Mouse (Mus musculus) kidney, embryonic 15.5 days (tissue): Measurements from ENCODE around the gene Fgfr2. TPM values are rescaled to one million over a fixed set of nuclear protein-coding genes. Genes with fewer than 3 reads are reported as not detected.

ENCODE experiments used
- ATAC-seq: fragments of 200-750 bp; cut with Nextera tagmentation; replicated peaks from 2 replicates; pipeline ENCODE4 v1.8.0; 2017; ENCODE audit warnings: moderate TSS enrichment; ENCODE audit not compliant: low FRiP score
- H3K27ac ChIP-seq: fragments of 300-500 bp; sonication (generic); 2 replicates; pipeline ENCODE4 v1.5.1; 2015; ENCODE audit warnings: mild to moderate bottlenecking, inconsistent platforms
- H3K27me3 ChIP-seq: fragments of 300-500 bp; sonication (generic); 2 replicates; pipeline ENCODE4 v1.6.1; 2015; ENCODE audit warnings: inconsistent platforms
- H3K36me3 ChIP-seq: fragments of 300-500 bp; sonication (generic); 2 replicates; pipeline ENCODE4 v1.6.1; 2015; ENCODE audit warnings: inconsistent platforms
- H3K4me1 ChIP-seq: fragments of 300-500 bp; sonication (generic); 2 replicates; pipeline ENCODE4 v1.6.1; 2015; ENCODE audit warnings: inconsistent platforms
- H3K4me2 ChIP-seq: fragments of 300-500 bp; sonication (generic); 2 replicates; pipeline ENCODE4 v1.6.1; 2015; ENCODE audit warnings: moderate library complexity, mild to moderate bottlenecking, inconsistent platforms
- H3K4me3 ChIP-seq: fragments of 300-500 bp; sonication (generic); replicated peaks from 2 replicates; pipeline ENCODE4 v1.5.1; 2015; ENCODE audit warnings: mild to moderate bottlenecking, inconsistent platforms
- H3K9ac ChIP-seq: fragments of 300-500 bp; sonication (generic); 2 replicates; pipeline ENCODE4 v1.6.1; 2015; ENCODE audit warnings: mild to moderate bottlenecking, inconsistent platforms
- H3K9me3 ChIP-seq: fragments of 300-500 bp; sonication (generic); replicated peaks from 2 replicates; pipeline ENCODE4 v1.6.1; 2016; ENCODE audit warnings: inconsistent platforms
- WGBS: fragments of 180-500 bp; shearing (Covaris S2); methylation state at CpG from one replicate; pipeline ENCODE4 v1.1.7; 2015; ENCODE audit warnings: mixed read lengths; 5-methylcytosine and 5-hydroxymethylcytosine counted together
- polyA plus RNA-seq: library from polyadenylated mRNA; unstranded; fragments of >200 nt; fragmentation: Nextera tagmentation; extraction: Ambion mirVana; gene quantifications from 2 replicates; pipeline ENCODE4 v1.2.1, GENCODE M21; 2015

The Fgfr2 gene
- polyA plus RNA-seq, 1 experiment from 2014 or later, result 104 TPM

DNA sequence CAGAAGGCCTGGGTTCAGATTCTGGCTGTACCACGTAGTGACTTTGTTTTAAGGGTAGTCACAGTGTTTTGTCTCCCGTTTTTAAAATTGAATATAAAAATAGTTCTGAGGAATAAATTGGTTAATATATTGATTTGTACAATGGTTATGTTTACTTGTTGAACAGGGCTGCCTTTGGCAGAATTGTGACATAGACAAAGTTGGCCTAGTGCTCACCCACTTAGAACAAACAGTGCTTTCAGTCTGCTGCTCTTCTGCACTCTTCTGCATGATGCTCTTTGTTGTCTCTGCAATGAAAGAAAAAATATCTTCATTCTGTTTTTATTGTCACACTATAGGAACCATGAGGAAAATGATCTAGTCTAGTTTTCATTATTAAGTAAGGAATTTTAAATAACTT is 184.0 kb downstream of the Fgfr2 start:
- H3K4me3 ChIP-seq, result no peak overlapping the region
- H3K4me2 ChIP-seq, result no peak overlapping the region
- peaks cover 18% of the 10 kb centered on the region for H3K4me1 ChIP-seq
- H3K27ac ChIP-seq, result no peak overlapping the region
- no peak overlapping the region for H3K9ac ChIP-seq
- H3K36me3 ChIP-seq, result no peaks in the 10 kb centered on the region
- no peak for ATAC-seq
- H3K27me3 ChIP-seq, result no peaks in the 10 kb centered on the region
- 88% methylated on average over 2 of the region's 2 CpGs for WGBS
- H3K9me3 ChIP-seq, result no peaks in the 10 kb centered on the region

- Histone ChIP-seq H3K27me3 (no peaks in the 10 kb centered on the region), H3K4me2 (no peak overlapping the region), H3K27ac (no peak overlapping the region), H3K4me1 (peaks cover 19% of the 10 kb centered on the region), H3K36me3 (no peaks in the 10 kb centered on the region), H3K4me3 (no peak overlapping the region), H3K9ac (no peak overlapping the region), H3K9me3 (no peaks in the 10 kb centered on the region)
- ATAC-seq, result no peak
Measured at GRCm38 (mm10) chr7:132934743-132935142, 188.4 kb downstream of the Fgfr2 start.

- no peak overlapping the region for H3K4me3 ChIP-seq
- no peak for ATAC-seq
- no peaks in the 10 kb centered on the region for H3K27me3 ChIP-seq
- no peak overlapping the region for H3K9ac ChIP-seq
- 87% methylated on average over 1 of the region's 1 CpGs for WGBS
- no peak overlapping the region for H3K4me2 ChIP-seq
- H3K9me3 ChIP-seq, result no peaks in the 10 kb centered on the region
- no peaks in the 10 kb centered on the region for H3K36me3 ChIP-seq
- peaks cover 19% of the 10 kb centered on the region for H3K4me1 ChIP-seq
- no peak overlapping the region for H3K27ac ChIP-seq
Measured at GRCm38 (mm10) chr7:132933331-132933730, 189.8 kb downstream of the Fgfr2 start.

- no peak; the same call in 1 of the 2 replicates for ATAC-seq
- Histone ChIP-seq H3K9me3 (no peaks in the 10 kb centered on the region), H3K9ac (peak overlapping the region; percentile 96), H3K36me3 (no peaks in the 10 kb centered on the region), H3K4me3 (peak overlapping the region; percentile 98), H3K27ac (peak overlapping the region; percentile 99), H3K4me2 (peak overlapping the region; percentile 66), H3K27me3 (no peaks in the 10 kb centered on the region), H3K4me1 (peaks cover 19% of the 10 kb centered on the region)
- under 1% methylated on average over 53 of the region's 55 CpGs for WGBS
Measured at GRCm38 (mm10) chr7:132931560-132932351, 191.4 kb downstream of the Fgfr2 start.

DNA sequence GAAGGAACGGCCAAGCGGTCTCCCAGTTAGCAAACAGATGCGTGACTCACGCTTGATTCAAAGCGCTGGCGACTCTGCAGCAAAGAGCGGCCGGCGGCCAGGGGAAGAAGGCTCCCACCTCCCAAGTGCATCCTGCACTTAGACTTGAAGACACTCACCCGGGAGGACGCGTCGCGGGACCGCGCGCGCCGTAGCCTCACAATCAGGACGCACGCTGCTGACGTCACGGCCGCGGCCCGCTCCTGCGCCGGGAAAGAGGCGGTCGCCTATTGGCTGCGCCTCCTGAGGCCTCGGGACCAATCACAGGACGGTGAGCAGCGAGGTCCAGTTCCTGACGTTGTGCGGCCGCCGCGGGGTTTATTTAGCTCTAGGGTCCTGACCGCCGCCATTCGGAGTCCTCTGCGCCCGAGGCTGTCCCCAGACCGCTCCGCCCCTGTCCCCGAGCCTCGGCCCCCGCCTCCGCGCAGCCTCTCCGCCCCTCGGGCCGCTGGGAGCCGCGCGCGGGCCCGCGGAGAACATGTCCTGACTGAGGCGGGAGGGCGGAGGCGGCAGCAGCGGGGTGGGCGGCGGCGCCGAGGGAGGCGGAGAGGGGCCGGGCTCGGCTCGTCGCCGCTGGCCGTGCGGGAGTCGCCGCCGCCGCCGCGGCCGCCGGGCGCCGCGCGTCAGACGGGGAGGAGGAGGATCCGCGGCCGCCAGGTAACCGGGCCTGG is 192.1 kb downstream of the Fgfr2 start, which contains the start of gene Zranb1:
Zranb1 (plus strand) TSS at position 293 of the 710 bp plus-strand sequence.
- peak within 1 kb of the TSS; percentile 96 for H3K9ac ChIP-seq
- H3K4me3 ChIP-seq, result peak within 1 kb of the TSS; percentile 98
- peaks cover 19% of the 10 kb centered on the region for H3K4me1 ChIP-seq
- H3K27ac ChIP-seq, result peak within 1 kb of the TSS; percentile 99
- H3K27me3 ChIP-seq, result no peaks in the 10 kb centered on the region
- peak; percentile 100 for ATAC-seq
- H3K9me3 ChIP-seq, result no peaks in the 10 kb centered on the region
- no peaks in the 10 kb centered on the region for H3K36me3 ChIP-seq
- peak within 1 kb of the TSS; percentile 66 for H3K4me2 ChIP-seq
- WGBS, result under 1% methylated on average over 87 of the region's 93 CpGs

GRCm38 (mm10) chr7:132930055-132930454 is 193.1 kb downstream of the Fgfr2 start:
- no peak for ATAC-seq
- peak overlapping the region; percentile 98 for H3K4me3 ChIP-seq

DNA sequence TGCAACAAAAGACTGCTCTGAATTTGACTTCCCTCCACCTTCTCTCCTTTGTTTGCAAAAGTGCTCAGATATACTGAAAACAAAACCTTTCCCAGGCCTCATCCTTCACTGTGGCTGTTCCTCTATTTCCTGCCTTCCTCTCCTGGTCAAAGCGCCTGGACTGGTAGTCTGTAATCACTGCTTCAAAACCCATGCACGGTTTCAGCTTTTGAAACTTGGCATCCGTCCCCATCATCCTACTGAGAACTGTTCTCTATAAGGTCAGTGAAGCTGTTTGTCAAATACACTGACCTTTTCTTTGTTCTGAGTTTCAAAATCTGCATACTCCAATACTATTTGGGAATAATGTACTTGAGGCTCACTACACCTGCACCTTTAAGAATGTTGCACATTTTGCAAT is 195.9 kb downstream of the Fgfr2 start:
- Histone ChIP-seq H3K4me3 (no peak overlapping the region), H3K36me3 (no peaks in the 10 kb centered on the region), H3K4me1 (peaks cover 9% of the 10 kb centered on the region), H3K9ac (no peak overlapping the region), H3K27ac (no peak overlapping the region), H3K4me2 (no peak overlapping the region), H3K9me3 (no peaks in the 10 kb centered on the region), H3K27me3 (no peaks in the 10 kb centered on the region)
- no peak for ATAC-seq
- WGBS, result 56% methylated on average over 3 of the region's 3 CpGs

More at GRCm38 (mm10) chr7:132930055-132930454, 193.1 kb downstream of the Fgfr2 start:
- H3K27me3 ChIP-seq, result no peaks in the 10 kb centered on the region
- H3K4me2 ChIP-seq, result peak overlapping the region; percentile 66
- 86% methylated on average over 5 of the region's 5 CpGs for WGBS
- H3K9ac ChIP-seq, result peak overlapping the region; percentile 96
- H3K4me1 ChIP-seq, result peaks cover 19% of the 10 kb centered on the region
- H3K9me3 ChIP-seq, result no peaks in the 10 kb centered on the region
- no peaks in the 10 kb centered on the region for H3K36me3 ChIP-seq
- H3K27ac ChIP-seq, result no peak overlapping the region

DNA sequence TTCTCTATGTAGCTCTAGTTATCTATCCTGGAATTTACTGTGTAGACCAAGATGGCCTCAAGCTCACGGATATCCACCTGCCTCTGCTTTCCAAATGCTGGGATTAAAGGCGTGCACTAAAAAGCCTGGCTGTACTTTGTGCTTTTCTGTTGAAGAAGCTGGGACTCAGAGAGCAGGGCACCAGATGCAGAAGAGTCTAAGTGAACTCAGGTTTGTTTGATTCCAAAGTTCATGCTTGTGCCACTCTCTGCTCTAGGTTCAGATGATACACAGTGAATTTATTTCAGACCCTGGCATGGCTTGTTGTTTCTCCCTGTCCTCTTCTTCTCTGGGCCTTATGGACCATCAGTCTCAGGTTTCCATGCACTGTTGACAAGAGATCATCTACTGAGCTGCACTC is 197.9 kb downstream of the Fgfr2 start:
- Histone ChIP-seq H3K4me2 (no peak overlapping the region), H3K4me1 (peaks cover 5% of the 10 kb centered on the region), H3K27ac (no peak overlapping the region), H3K9ac (no peak overlapping the region), H3K27me3 (no peaks in the 10 kb centered on the region), H3K9me3 (no peaks in the 10 kb centered on the region), H3K36me3 (no peaks in the 10 kb centered on the region), H3K4me3 (no peak overlapping the region)
- no peak for ATAC-seq
- 75% methylated on average over 2 of the region's 2 CpGs for WGBS

- no peaks in the 10 kb centered on the region for H3K9me3 ChIP-seq
- H3K36me3 ChIP-seq, result no peaks in the 10 kb centered on the region
- WGBS, result 60% methylated on average over 3 of the region's 3 CpGs
- no peaks in the 10 kb centered on the region for H3K27me3 ChIP-seq
- H3K27ac ChIP-seq, result no peak overlapping the region
- no peak overlapping the region for H3K4me2 ChIP-seq
- H3K4me1 ChIP-seq, result no peaks in the 10 kb centered on the region
- H3K9ac ChIP-seq, result no peak overlapping the region
- H3K4me3 ChIP-seq, result no peak overlapping the region
- ATAC-seq, result no peak
Measured at GRCm38 (mm10) chr7:132921971-132922370, 201.2 kb downstream of the Fgfr2 start.

- no peak for ATAC-seq
- no peak overlapping the region for H3K9ac ChIP-seq
- no peaks in the 10 kb centered on the region for H3K4me1 ChIP-seq
- H3K4me2 ChIP-seq, result no peak overlapping the region
- no peak overlapping the region for H3K27ac ChIP-seq
- H3K27me3 ChIP-seq, result no peaks in the 10 kb centered on the region
- 0 out of 2 replicates have a peak, but pooled peaks cover 9% of the 10 kb centered on the region for H3K9me3 ChIP-seq
- WGBS, result 86% methylated on average over 3 of the region's 3 CpGs
- H3K36me3 ChIP-seq, result no peaks in the 10 kb centered on the region
- H3K4me3 ChIP-seq, result no peak overlapping the region
Measured at GRCm38 (mm10) chr7:132903796-132904195, 219.4 kb downstream of the Fgfr2 start.

- no peaks in the 10 kb centered on the region for H3K4me1 ChIP-seq
- H3K27ac ChIP-seq, result no peak overlapping the region
- no peaks in the 10 kb centered on the region for H3K9me3 ChIP-seq
- no peak overlapping the region for H3K9ac ChIP-seq
- no peak overlapping the region for H3K4me3 ChIP-seq
- no peaks in the 10 kb centered on the region for H3K27me3 ChIP-seq
- no peak for ATAC-seq
- H3K4me2 ChIP-seq, result no peak overlapping the region
- 53% methylated on average over 2 of the region's 2 CpGs for WGBS
- H3K36me3 ChIP-seq, result no peaks in the 10 kb centered on the region
Measured at GRCm38 (mm10) chr7:132900826-132901531, 222.2 kb downstream of the Fgfr2 start.

DNA sequence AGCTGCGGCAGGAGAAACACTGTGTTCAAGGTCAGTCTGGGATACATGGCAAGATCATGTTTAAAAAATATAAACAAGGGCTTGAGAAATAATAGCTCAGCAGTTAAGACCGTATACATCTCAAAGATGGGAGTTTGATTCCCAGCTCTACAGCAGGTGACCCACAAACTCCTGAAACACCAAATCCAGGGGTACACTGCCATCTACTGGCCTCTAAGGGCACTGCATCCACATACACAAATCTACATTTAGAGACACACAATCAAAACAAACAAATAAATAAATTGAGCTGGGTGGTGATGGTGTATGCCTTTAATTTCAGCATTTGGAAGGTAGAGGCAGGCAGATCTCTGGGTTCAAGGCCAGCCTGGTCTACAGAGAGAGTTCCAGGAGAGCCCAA is 224.9 kb downstream of the Fgfr2 start:
- ATAC-seq, result no peak
- Histone ChIP-seq H3K4me1 (no peaks in the 10 kb centered on the region), H3K9ac (no peak overlapping the region), H3K4me2 (no peak overlapping the region), H3K27ac (no peak overlapping the region), H3K4me3 (no peak overlapping the region), H3K36me3 (no peaks in the 10 kb centered on the region), H3K9me3 (no peaks in the 10 kb centered on the region), H3K27me3 (no peaks in the 10 kb centered on the region)
- 91% methylated on average over 2 of the region's 2 CpGs for WGBS
